Mouse (Mus musculus): ENCODE results near the gene Iqcf1. TPM values are rescaled to one million over a fixed set of nuclear protein-coding genes. Genes with fewer than 3 reads are reported as not detected.
"Not testable (repeated sequence)": the region's sequence is repeated elsewhere in the genome, so short reads cannot be mapped to it uniquely, and the experiment has no call there.

Iqcf1 gene
- polyA plus RNA-seq, 1 experiment from 2014 or later: not detected

DNA sequence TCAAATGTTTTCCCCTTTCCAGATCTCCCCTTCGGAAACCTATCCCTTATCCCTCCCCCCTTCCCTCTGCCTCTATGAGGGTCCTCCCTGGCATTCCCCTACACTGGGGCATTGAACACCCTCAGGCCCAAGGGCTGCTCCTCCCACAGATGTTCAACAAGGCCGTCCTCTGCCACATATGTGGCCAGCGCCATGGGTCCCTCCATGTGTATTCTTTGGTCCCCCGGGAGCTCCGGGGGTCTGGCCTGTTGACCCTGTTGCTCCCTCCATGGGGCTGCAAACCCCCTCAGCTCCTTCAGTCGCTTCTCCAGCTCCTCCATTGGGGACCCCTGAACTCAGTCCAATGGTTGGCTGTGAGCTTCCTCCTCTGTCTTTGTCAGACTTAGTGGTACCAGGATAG, 12.2 kb upstream of the Iqcf1 start:
- not testable (repeated sequence) for H3K4me2 ChIP-seq; H3K4me3 ChIP-seq; ATAC-seq (ENCODE audit: insufficient number of reproducible peaks, insufficient read depth, low FRiP score, low TSS enrichment, low read depth); H3K9ac ChIP-seq; H3K27me3 ChIP-seq; H3K4me1 ChIP-seq; H3K27ac ChIP-seq; H3K9me3 ChIP-seq
- 82% methylated on average over 6 of the region's 6 CpGs for WGBS
- peaks cover 40% of the 10 kb centered on the region for H3K36me3 ChIP-seq

DNA sequence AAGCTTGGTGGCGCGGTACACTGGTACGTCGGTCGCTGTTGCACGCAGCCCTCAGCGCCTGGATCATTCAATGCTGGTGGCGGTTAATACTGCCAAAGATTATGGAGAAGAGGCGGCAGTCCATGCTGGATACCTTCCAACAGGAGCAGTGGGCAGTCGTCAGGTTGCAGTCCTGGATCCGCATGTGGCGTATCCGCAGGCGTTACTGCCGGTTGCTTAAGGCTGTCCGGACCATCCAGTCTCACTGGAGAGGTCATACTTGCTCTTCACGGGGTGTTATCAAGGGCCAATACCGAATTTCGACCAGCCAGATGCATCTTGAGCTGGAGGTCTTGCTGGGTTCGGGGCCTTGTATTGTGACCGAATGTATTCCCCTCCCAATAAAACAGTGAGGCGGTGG, 2.1 kb downstream of the Iqcf1 start:
- Histone ChIP-seq H3K27ac (no peak overlapping the region), H3K9ac (no peak overlapping the region), H3K27me3 (no peaks in the 10 kb centered on the region), H3K36me3 (no peaks in the 10 kb centered on the region), H3K4me3 (no peak overlapping the region), H3K9me3 (no peaks in the 10 kb centered on the region), H3K4me2 (no peak overlapping the region), H3K4me1 (no peaks in the 10 kb centered on the region)
- no peak for ATAC-seq (ENCODE audit: insufficient number of reproducible peaks, insufficient read depth, low FRiP score, low TSS enrichment, low read depth)
- WGBS: 90% methylated on average over 22 of the region's 22 CpGs

DNA sequence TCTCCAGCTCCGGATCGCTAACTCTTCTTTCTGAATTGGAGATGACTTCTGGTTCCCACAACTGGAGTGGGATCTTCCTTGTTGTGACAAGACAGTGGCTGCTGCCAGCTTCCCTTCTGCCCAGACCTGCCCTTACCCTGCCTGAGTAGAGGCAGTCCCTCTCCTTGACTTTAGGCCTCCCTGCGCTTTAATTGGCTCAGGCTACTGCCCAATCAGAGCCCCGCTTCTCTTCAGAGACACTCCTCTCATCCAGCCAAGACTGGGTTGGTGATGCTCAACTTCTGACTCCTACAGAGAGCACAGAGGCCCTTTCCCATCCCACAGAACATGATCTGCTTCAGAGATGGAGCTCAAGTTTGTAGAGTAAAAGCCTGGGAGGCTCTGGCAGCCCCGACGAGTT, 4.5 kb downstream of the Iqcf1 start:
- Histone ChIP-seq H3K9ac (no peak overlapping the region), H3K27ac (no peak overlapping the region), H3K36me3 (no peaks in the 10 kb centered on the region), H3K27me3 (no peaks in the 10 kb centered on the region), H3K4me2 (no peak overlapping the region), H3K4me1 (no peaks in the 10 kb centered on the region), H3K4me3 (no peak overlapping the region), H3K9me3 (no peaks in the 10 kb centered on the region)
- 72% methylated on average over 6 of the region's 6 CpGs for WGBS
- no peak for ATAC-seq (ENCODE audit: insufficient number of reproducible peaks, insufficient read depth, low FRiP score, low TSS enrichment, low read depth)

DNA sequence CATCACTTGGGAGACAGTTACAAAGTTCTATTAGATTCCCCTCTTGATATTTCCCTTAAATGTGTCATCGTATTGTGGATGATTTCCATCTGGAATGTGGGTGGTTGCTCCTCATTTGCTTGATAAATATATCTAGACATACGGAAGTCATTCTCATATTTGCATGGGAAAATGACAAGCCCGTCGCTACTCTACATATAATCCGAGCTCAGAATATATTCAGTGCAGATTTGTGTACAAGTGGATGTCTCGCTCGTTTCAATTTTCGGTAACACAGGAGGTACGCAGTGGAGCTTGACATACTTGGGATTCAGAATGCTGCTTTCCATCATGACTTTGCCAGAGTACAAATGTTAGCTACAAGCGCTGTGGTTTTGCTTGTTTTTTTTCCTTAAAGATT, 9.6 kb downstream of the Iqcf1 start:
- no peak for ATAC-seq (ENCODE audit: insufficient number of reproducible peaks, insufficient read depth, low FRiP score, low TSS enrichment, low read depth)
- no peaks in the 10 kb centered on the region for H3K4me1 ChIP-seq
- H3K27me3 ChIP-seq: no peaks in the 10 kb centered on the region
- H3K27ac ChIP-seq: no peak overlapping the region
- H3K4me2 ChIP-seq: no peak overlapping the region
- no peak overlapping the region for H3K4me3 ChIP-seq
- H3K9ac ChIP-seq: no peak overlapping the region
- no peaks in the 10 kb centered on the region for H3K36me3 ChIP-seq
- WGBS: 85% methylated on average over 10 of the region's 10 CpGs
- no peaks in the 10 kb centered on the region for H3K9me3 ChIP-seq

DNA sequence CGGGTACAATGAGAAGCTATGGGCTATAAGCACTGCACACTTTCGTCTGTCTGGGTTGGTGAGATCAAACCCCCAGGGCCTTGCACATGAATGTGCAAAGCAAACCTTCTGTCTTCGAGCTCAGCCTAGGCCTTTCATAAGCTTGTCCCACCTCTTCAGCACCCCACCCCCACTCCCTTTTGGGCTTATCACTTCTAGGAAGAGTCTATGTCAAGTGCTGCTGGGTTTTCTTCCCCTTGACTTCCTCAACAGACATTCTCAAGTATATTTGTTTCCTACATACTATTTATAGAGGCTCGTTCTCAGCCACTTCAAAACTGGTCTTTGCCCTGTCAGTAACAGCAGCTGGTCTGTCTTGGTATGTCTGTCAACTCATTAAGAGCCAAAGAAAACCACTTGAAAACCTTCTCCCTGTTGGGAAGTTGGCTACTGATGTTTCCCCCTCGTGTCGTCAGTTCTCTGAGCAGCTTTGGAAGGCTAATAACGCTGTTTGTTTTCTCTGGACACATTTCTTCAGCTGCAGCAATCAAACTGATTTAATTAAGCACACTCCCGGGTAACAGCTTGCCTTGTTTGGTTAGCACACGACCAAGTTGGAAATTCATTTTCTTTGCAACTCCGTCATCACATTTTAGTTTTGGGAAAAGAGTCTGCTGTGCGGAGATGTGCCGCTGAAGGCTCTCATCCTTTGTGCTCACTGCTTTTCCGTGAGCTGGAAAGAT, 13.1 kb downstream of the Iqcf1 start:
- no peak overlapping the region for H3K4me2 ChIP-seq
- no peak overlapping the region for H3K4me3 ChIP-seq
- no peak overlapping the region for H3K27ac ChIP-seq
- H3K9ac ChIP-seq: no peak overlapping the region
- H3K36me3 ChIP-seq: no peaks in the 10 kb centered on the region
- H3K27me3 ChIP-seq: no peaks in the 10 kb centered on the region
- ATAC-seq (ENCODE audit: insufficient number of reproducible peaks, insufficient read depth, low FRiP score, low TSS enrichment, low read depth): no peak
- 68% methylated on average over 13 of the region's 13 CpGs for WGBS
- H3K9me3 ChIP-seq: no peaks in the 10 kb centered on the region
- no peaks in the 10 kb centered on the region for H3K4me1 ChIP-seq

DNA sequence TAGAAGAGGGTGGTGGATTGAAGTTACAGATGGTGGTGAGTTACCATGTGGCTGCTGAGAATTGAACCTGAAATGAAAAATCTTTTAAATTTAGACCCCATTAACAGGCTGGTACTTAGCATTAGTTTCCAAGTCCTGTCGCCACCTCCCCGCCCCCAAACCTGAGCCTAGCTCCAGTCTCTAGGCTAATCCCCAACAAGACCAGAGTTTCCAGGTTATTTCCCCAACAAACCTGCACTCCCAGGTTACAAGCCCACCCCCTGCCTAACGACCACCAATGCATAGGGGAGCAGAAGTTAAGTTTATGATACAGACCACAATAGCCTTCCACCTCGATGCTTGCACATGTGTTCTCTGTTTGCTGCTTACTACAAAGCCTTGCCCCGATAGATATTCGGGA, 13.8 kb downstream of the Iqcf1 start:
- no peaks in the 10 kb centered on the region for H3K4me1 ChIP-seq
- no peaks in the 10 kb centered on the region for H3K36me3 ChIP-seq
- ATAC-seq (ENCODE audit: insufficient number of reproducible peaks, insufficient read depth, low FRiP score, low TSS enrichment, low read depth): no peak
- 67% methylated on average over 6 of the region's 6 CpGs for WGBS
- no peak overlapping the region for H3K4me2 ChIP-seq
- no peak overlapping the region for H3K27ac ChIP-seq
- no peak overlapping the region for H3K4me3 ChIP-seq
- H3K9me3 ChIP-seq: no peaks in the 10 kb centered on the region
- no peaks in the 10 kb centered on the region for H3K27me3 ChIP-seq
- no peak overlapping the region for H3K9ac ChIP-seq

DNA sequence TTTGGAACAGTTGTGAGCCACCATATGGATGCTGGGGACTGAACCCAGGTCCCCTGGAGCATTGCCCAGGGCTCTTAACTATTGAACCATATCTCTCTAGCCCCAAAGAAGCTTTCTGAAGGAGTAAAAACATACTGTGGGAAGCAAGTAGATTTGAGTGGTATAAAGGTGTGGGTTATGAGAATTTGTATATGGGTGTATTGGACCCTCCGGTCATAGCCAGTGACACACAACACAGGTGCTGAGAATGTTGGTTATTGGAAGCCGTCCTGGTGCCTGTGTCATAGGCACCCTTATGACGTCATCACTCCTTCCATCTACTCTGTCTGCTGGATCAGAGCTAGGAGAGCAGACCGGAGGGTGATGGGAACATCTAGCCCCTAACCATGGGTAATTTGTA, 14.5 kb downstream of the Iqcf1 start, which contains the start of gene Iqcf5:
Gene Iqcf5, plus strand, starts transcription at position 301 of the 400 bp plus-strand sequence.
- H3K4me3 ChIP-seq: no peak within 1 kb of the TSS
- 87% methylated on average over 4 of the region's 4 CpGs for WGBS
- no peak for ATAC-seq (ENCODE audit: insufficient number of reproducible peaks, insufficient read depth, low FRiP score, low TSS enrichment, low read depth)

DNA sequence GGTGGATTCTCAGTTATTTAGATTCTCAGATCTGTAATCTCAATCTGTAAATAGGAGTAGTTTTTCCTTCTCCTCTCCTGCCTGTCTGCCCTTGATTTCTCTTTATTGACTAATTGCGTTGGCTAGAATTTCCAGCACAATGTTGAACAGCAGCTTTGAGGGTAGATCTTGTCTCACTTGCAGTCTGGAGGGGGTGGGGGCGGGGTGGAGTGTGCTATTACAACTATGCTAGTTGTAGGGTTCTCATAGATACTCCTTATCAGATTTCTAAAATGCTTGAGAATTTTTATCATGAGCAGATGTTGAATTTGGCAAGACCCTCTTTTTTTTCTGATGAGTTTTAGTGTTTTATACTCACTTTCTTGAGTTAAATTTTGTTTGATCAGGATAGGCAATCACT, 19.7 kb downstream of the Iqcf1 start:
- 0 out of 2 replicates have a peak, but pooled peaks cover 3% of the 10 kb centered on the region for H3K4me1 ChIP-seq
- no peak for ATAC-seq (ENCODE audit: insufficient number of reproducible peaks, insufficient read depth, low FRiP score, low TSS enrichment, low read depth)
- WGBS: 47% methylated on average over 2 of the region's 2 CpGs
- no peaks in the 10 kb centered on the region for H3K36me3 ChIP-seq
- no peak overlapping the region for H3K9ac ChIP-seq
- no peak overlapping the region for H3K4me3 ChIP-seq
- H3K27ac ChIP-seq: no peak overlapping the region
- no peaks in the 10 kb centered on the region for H3K27me3 ChIP-seq
- no peak overlapping the region for H3K4me2 ChIP-seq
- H3K9me3 ChIP-seq: no peaks in the 10 kb centered on the region

More for the DNA sequence above, 14.5 kb downstream of the Iqcf1 start, which contains the start of gene Iqcf5:
- Histone ChIP-seq H3K27ac (no peak within 1 kb of the TSS), H3K27me3 (no peaks in the 10 kb centered on the region), H3K9ac (no peak within 1 kb of the TSS), H3K36me3 (no peaks in the 10 kb centered on the region), H3K4me2 (no peak within 1 kb of the TSS), H3K9me3 (no peaks in the 10 kb centered on the region), H3K4me1 (0 out of 2 replicates have a peak, but pooled peaks cover 3% of the 10 kb centered on the region)

DNA sequence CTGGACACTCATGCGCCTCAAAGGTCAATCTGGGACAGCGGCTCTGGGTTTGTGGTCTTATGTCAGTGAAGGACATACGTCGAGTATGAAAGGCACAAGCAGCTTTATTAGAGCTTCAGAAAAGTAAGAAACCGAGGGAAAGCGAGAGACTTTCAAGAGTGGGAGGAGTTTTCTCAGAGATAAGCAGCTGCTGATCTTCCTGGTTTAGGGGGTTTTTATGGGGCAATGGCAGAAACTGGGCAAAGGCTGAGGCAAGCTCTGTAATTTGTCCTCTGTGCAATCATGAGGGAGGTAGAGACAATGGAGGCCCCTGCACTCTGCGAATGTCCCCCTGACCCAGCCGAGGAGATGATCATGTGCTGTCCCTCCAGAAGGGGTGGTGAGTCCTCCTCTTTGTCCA, 20.1 kb downstream of the Iqcf1 start:
- no peak for ATAC-seq (ENCODE audit: insufficient number of reproducible peaks, insufficient read depth, low FRiP score, low TSS enrichment, low read depth)
- H3K9ac ChIP-seq: no peak overlapping the region
- 72% methylated on average over 8 of the region's 8 CpGs for WGBS
- H3K27ac ChIP-seq: no peak overlapping the region
- no peaks in the 10 kb centered on the region for H3K27me3 ChIP-seq
- H3K4me2 ChIP-seq: no peak overlapping the region
- no peaks in the 10 kb centered on the region for H3K9me3 ChIP-seq
- H3K36me3 ChIP-seq: no peaks in the 10 kb centered on the region
- H3K4me1 ChIP-seq: 0 out of 2 replicates have a peak, but pooled peaks cover 3% of the 10 kb centered on the region
- no peak overlapping the region for H3K4me3 ChIP-seq

DNA sequence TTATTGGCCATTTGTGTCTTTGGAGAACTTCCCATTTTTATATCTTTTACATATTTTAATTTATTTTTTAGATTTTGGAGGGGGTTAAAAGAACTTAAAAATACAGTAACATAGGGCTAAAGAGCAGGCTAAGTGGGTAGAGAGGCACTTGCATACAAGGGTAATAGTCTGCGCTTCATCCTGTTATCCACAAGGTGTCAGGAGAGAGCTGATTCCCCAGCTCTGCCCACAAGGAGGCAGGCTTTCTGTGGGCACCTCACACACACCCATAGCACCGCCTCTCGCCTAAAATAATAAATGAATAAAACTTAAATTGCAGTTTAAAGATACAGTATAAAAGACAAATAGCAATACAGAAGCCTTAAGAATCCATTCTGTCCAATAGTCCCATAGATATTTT, 32.1 kb downstream of the Iqcf1 start:
- Histone ChIP-seq H3K36me3 (no peaks in the 10 kb centered on the region), H3K9me3 (no peaks in the 10 kb centered on the region), H3K9ac (no peak overlapping the region), H3K4me3 (no peak overlapping the region), H3K27ac (no peak overlapping the region), H3K4me1 (no peaks in the 10 kb centered on the region), H3K4me2 (no peak overlapping the region), H3K27me3 (no peaks in the 10 kb centered on the region)
- no peak for ATAC-seq (ENCODE audit: insufficient number of reproducible peaks, insufficient read depth, low FRiP score, low TSS enrichment, low read depth)
- WGBS: 23% methylated on average over 3 of the region's 3 CpGs

DNA sequence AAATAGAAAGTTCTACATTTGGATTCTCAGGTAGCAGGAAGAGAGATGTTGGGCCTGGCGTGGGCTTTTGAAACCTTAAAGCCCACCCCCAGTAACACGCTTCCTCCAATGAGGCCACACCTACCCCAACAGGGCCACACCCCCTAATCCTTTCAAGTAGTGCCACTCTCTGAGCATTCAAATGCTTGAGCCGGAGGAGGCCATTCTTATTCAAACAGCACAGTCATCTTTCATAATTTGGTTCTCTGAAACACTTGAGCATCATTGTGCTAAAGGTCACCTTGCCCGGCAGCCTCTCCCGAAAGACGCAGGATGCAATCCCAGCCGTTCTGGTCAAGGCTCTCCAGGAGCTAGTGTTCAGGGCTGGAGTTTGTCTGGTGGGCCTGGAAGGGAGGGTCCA, 34.5 kb downstream of the Iqcf1 start:
- 91% methylated on average over 7 of the region's 7 CpGs for WGBS
- no peaks in the 10 kb centered on the region for H3K4me1 ChIP-seq
- no peak overlapping the region for H3K27ac ChIP-seq
- H3K9ac ChIP-seq: no peak overlapping the region
- no peaks in the 10 kb centered on the region for H3K36me3 ChIP-seq
- H3K4me3 ChIP-seq: no peak overlapping the region
- ATAC-seq (ENCODE audit: insufficient number of reproducible peaks, insufficient read depth, low FRiP score, low TSS enrichment, low read depth): no peak
- H3K9me3 ChIP-seq: no peaks in the 10 kb centered on the region
- H3K27me3 ChIP-seq: no peaks in the 10 kb centered on the region
- no peak overlapping the region for H3K4me2 ChIP-seq

DNA sequence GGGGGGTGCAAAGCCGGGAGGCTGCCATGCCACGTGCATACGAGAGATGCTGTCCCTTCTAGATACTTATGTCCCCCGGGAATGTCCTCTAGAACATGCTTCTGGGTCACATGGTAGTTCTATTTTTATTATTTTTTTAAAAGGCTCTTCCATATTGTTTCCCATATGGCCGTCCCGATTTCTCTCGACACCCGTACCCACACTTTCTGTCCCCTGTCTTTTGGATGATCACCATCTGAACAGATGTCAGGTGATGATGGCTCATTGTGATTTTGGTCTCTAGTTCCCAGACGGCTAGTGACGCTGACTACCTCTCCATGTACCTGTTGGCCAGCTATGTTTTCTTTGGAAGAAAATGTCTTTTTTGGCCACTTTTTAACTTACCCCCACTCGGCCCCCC, 35.2 kb downstream of the Iqcf1 start:
- ATAC-seq (ENCODE audit: insufficient number of reproducible peaks, insufficient read depth, low FRiP score, low TSS enrichment, low read depth): no peak
- no peak overlapping the region for H3K27ac ChIP-seq
- H3K9me3 ChIP-seq: 0 out of 2 replicates have a peak, but pooled peaks cover under 1% of the 10 kb centered on the region
- H3K4me1 ChIP-seq: no peaks in the 10 kb centered on the region
- WGBS: 87% methylated on average over 11 of the region's 11 CpGs
- no peaks in the 10 kb centered on the region for H3K36me3 ChIP-seq
- no peak overlapping the region for H3K9ac ChIP-seq
- no peak overlapping the region for H3K4me2 ChIP-seq
- H3K4me3 ChIP-seq: no peak overlapping the region
- H3K27me3 ChIP-seq: no peaks in the 10 kb centered on the region

All from embryonic facial prominence, embryonic 13.5 days (tissue).